Mouse (Mus musculus) yolk sac, embryonic 10.5 days (tissue): ENCODE measurements around the gene Phf21a.

Experiments used
- DNase-seq: peaks from one replicate; pipeline ENCODE4 v3.0.0-alpha.2; 2017; ENCODE audit warnings: low spot score

The Phf21a gene

GRCm38 (mm10) chr2:92092817-92093216 is at the start of gene Phf21a:
TSS of gene Phf21a (plus strand) at chr2:92093117.
- no peak for DNase-seq

GRCm38 (mm10) chr2:92043285-92043684 is 49.6 kb upstream of the Phf21a start:
- DNase-seq: no peak

- DNase-seq: peak; percentile 79
These were observed 45.3 kb upstream of the Phf21a start for GRCm38 (mm10) chr2:92047601-92048000.

- no peak for DNase-seq
These were observed 44.8 kb upstream of the Phf21a start for GRCm38 (mm10) chr2:92048034-92048690.

GRCm38 (mm10) chr2:92052188-92052587 is 40.7 kb upstream of the Phf21a start:
- DNase-seq: no peak

GRCm38 (mm10) chr2:92052754-92053153 is 40.2 kb upstream of the Phf21a start:
- no peak for DNase-seq

GRCm38 (mm10) chr2:92055101-92055813 is 37.7 kb upstream of the Phf21a start:
- DNase-seq: peak; percentile 90

GRCm38 (mm10) chr2:92055831-92056236 is 37.1 kb upstream of the Phf21a start:
- no peak for DNase-seq

- DNase-seq: no peak
These were observed 36.2 kb upstream of the Phf21a start for GRCm38 (mm10) chr2:92056760-92057159.

- DNase-seq: peak; percentile 86
These were observed 34.4 kb upstream of the Phf21a start for GRCm38 (mm10) chr2:92058469-92058868.

GRCm38 (mm10) chr2:92058936-92059335 is 34.0 kb upstream of the Phf21a start:
- no peak for DNase-seq

GRCm38 (mm10) chr2:92059481-92060220 is 33.3 kb upstream of the Phf21a start:
- DNase-seq: peak; percentile 60

GRCm38 (mm10) chr2:92060291-92060690 is 32.6 kb upstream of the Phf21a start:
- DNase-seq: no peak

GRCm38 (mm10) chr2:92061337-92061736 is 31.6 kb upstream of the Phf21a start:
- DNase-seq: no peak

GRCm38 (mm10) chr2:92063106-92063505 is 29.8 kb upstream of the Phf21a start:
- DNase-seq: no peak

- DNase-seq: no peak
These were observed 27.5 kb upstream of the Phf21a start for GRCm38 (mm10) chr2:92065269-92065888.

GRCm38 (mm10) chr2:92065938-92066337 is 27.0 kb upstream of the Phf21a start:
- no peak for DNase-seq

GRCm38 (mm10) chr2:92066899-92067298 is 26.0 kb upstream of the Phf21a start:
- DNase-seq: no peak

GRCm38 (mm10) chr2:92067600-92067999 is 25.3 kb upstream of the Phf21a start:
- no peak for DNase-seq

GRCm38 (mm10) chr2:92069630-92070029 is 23.3 kb upstream of the Phf21a start:
- DNase-seq: no peak

GRCm38 (mm10) chr2:92071143-92071542 is 21.8 kb upstream of the Phf21a start:
- no peak for DNase-seq

GRCm38 (mm10) chr2:92076086-92076692 is 16.7 kb upstream of the Phf21a start:
- DNase-seq: no peak
